Mouse (Mus musculus): ENCODE results near the gene Pgm3.
"Not testable (repeated sequence)": the region's sequence is repeated elsewhere in the genome, so short reads cannot be mapped to it uniquely, and the experiment has no call there.

The Pgm3 gene

DNA sequence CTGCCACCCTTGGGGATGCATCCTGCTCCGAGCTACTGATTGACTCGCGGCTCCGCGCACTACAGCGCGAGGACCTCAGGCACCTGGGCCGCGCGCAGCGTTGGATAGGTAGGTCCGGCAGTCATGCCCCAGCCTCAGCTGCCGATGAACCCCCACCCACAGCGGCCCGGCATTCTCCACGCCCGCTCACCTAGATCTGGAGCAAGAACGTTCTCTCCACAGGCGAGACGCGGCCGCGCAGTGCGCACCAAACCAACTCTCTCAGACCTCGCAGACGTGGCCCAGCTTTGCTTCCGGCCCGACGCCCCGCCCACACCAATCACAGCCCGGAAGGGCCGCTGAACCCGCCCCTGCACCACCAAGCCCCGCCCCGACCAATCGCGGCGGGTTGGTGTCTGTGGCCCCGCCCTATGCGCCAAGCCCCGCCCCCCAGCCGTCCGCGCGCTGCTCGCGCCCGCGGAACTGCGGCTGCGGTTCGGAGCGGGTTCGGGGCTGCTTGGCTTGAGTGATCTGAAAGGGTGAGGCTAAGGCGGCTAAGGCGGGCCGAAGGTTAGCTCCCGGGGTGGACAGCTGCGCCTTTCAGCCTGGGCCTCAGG lies at the start of gene Pgm3, which contains the start of gene Rwdd2a:
Pgm3 (minus strand) TSS at position 303 of the 596 bp plus-strand sequence.
Rwdd2a (plus strand) TSS at position 452 of the 596 bp plus-strand sequence.
- peak; percentile 92 to 95 for DNase-seq (ENCODE audit: low spot score in 2 of 2)

DNA sequence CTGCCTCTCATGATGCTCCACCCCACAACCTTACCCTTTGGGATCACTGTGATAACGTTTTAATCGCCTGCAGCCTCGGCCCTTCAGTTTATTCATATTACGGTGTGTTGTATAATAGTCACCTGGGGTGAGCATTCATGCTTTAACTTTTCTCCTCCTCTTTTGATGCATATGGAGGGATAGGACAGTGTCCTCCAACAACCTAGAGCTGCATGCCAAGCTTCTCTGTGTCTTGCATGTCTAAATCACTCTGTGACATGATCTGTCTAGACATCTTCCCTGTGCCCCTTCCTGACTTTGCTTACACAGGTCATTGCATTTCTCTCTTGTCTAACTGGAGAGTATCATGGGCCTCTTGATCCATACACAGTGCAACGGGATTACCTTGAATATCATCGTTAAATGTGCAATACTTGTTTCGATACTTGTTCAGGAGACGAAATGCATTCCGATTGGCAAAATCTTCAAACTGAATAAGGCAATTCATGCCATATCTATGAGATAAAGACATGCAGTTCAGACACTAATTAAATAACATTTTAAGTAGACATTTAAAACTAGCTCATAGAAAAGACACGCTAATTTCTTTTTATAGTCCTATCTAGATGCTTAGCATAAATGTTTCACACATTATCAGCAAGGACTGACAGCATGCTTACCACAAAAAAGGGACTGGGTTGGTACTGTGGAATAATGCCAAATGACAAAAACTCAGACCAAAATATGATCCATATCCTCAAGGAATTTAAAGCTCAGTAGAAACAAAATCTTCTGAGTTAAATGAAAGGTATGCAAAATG lies 47.9 kb upstream of the Pgm3 start:
- no peak for DNase-seq (ENCODE audit: low spot score in 2 of 2)

DNA sequence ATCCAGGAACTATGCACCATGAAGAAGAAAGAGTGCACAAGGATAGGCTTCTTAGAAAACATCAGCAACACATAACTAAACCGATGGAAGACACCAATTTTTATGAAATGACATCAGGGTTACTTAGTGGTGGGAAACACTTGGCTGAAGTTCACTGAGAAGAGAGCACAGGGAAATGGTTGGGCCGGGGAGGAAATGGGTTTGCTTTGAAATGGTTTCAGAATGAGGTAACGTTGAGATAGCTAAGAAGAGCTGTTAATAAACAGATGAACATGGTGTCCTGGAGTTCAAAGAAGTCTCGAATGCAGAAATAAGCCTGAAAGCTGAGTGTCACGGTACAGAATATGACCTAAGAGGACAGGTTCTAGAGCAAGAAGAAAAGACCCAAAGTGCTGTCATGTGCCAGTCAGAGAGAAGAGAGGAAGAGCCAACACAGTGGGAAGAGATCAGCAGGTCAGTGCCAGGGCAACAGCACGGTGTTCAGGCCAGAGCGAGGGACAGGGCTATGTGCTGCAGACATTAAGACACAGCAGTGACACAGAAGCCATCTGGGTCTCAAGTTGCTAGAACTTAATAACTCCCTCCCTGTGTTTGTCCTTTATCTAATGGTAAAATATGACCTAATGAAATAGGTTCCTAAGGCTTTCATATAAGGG lies 46.3 kb upstream of the Pgm3 start:
- DNase-seq (ENCODE audit: low spot score in 2 of 2), result no peak

DNA sequence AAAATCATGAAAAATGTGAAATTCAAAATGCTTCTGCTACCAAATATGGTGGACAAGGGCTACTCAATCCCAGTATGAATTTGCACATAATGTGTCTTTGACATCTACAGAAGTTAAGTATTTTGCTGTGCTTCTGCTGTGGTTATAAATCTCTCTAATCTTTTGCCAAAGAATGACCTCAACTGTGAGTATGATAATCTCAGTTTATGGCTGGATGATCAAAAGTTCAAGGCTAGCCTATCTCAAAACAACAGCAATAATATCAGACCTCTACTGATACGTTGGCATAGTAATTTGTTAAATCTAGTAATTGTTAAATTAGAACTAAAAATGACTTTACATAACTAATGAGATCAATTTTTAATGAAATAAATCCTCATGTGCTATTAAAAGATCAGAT lies 44.1 kb upstream of the Pgm3 start:
- DNase-seq (ENCODE audit: low spot score in 2 of 2), result no peak

DNA sequence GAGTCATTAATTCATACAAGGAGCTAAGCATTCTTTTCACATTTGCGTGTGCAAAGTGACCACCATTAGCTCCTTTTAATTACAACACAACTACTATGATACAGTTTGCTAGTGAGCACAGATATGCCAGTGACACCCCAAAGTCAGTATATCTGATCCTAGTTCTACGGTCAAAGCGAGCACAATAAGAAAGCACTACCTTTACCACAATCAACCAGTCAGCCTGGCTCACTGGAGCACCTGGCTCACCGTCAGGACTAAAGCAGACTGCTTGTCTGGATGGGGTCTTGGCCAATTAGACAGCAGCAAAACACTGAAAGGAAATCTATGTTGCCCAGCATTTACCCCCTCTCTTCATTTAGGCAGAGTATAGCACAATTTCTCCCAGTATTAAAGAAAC lies 40.4 kb upstream of the Pgm3 start:
- no peak for DNase-seq (ENCODE audit: low spot score in 2 of 2)

DNA sequence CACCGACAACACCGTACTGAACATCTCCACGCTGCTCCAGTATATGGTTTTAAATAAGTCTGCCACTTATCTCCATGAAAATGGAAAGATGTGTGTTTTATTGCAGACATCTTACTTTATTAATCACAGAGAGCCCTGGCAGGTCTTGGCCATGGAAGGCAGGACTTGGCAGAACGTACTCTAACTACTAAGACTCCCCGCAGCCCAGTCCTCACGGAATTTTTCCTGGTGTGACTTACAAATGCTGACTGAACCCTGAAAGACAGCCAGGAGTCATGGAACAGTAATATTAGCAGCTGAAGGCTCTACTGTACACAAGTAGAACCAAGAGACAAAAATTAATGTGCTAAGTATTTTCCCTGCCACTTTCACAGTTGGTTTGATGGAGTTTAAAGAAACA lies 34.1 kb upstream of the Pgm3 start:
- no peak for DNase-seq (ENCODE audit: low spot score in 2 of 2)

DNA sequence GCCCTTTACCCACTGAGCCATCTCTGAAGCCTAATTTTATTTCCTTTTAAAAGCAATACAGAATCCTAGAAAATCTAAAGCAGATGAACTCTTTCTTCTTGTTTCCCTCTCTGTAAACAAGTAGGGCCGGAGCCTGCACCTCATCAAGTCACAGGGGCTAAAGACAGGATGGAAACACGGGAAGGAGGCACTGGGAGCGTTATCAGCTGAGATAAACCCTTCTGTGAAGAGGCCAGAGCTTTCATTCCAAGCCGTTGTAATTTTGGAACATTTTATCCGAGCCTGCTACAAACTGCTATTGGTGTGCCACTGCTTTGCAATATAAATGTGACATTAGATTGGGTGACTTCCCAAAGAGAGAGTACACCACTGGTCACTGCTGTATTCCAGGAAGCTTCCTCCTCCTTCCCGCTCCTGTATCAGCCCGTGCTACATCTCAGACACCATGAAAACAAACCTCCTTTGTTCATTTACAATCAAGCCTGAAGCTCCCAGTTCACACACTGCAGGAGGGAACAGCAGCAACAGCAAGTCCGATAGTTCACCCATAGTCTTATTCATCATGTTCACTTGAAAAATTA lies 28.2 kb upstream of the Pgm3 start:
- no peak for DNase-seq (ENCODE audit: low spot score in 2 of 2)

DNA sequence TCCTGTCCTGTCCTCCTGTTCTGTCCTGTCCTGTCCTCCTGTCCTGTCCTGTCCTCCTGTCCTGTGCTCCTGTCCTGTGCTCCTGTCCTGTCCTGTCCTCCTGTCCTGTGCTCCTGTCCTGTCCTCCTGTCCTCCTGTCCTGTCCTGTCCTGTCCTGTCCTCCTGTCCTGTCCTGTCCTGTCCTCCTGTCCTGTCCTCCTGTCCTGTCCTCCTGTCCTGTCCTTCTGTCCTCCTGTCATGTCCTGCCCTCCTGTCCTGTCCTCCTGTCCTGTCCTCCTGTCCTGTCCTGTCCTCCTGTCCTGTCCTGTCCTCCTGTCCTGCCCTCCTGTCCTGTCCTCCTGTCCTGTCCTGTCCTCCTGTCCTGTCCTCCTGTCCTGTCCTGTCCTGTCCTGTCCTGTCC lies 25.3 kb upstream of the Pgm3 start:
- DNase-seq (ENCODE audit: low spot score in 2 of 2), result not testable (repeated sequence)

DNA sequence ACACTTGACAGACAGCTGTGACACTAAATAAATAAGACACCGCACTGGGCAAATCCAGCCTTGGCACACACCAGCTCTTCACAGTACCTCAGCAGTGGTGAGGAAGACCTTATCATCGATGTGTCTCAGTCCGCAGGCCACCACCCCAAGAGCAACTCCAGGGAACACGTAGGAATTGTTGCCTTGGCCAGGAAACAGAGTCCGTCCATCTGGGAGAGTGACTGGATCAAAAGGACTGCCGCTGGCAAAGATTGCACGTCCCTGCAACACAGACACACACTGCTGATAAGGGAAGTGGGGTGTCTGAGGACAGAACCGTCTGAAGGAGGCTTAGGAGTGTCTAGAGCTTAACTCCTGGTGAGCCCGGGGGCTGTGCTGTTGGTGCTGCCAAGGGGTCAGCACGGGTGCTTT lies 22.7 kb upstream of the Pgm3 start:
- DNase-seq (ENCODE audit: low spot score in 2 of 2), result not testable (repeated sequence)

DNA sequence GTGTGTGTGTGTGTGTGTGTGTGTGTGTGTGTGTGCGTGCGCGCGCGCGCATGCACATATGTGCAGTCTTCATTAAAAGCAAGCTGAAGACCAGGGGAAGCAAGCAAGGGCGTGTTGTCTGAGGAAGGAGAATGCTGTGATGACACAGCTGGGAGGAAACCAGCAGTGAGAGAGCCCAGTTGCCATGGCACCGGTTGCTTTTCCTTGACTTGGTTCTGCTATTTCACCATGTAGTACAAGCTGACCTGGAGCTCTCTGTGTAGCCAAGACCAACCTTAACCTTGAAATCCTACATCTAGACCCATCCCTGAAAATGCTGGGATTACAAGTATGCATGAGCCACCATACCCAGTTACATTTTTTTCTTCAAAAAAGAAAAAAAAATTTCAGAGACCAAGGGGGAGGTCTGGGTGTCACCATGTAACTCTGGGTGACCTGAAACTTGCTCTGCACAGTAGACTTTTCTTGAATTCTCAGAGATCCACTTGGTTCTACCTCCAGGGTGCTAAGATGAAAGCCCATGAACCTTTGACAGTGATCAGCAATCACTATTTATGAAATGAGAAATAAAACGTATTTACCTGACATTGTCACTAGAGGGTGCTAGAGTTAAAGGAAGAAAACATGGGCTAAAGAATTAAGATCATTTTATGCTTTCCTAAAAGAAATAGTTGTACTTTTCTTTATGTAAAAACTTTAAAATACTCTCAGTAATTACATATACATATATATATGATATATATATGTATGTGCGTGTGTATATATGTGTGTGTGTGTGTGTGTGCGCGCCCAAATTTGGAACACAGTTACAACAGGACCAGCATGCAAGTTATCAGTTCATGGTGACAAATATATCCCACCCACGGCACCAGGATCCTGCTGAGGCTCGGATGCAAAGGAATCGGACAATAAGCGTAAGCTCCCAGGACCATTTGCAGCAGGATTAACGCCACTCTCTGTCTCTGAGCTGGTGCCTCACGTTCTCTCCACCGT lies 21.3 kb upstream of the Pgm3 start:
- DNase-seq (ENCODE audit: low spot score in 2 of 2), result peak; percentile 48 to 62

DNA sequence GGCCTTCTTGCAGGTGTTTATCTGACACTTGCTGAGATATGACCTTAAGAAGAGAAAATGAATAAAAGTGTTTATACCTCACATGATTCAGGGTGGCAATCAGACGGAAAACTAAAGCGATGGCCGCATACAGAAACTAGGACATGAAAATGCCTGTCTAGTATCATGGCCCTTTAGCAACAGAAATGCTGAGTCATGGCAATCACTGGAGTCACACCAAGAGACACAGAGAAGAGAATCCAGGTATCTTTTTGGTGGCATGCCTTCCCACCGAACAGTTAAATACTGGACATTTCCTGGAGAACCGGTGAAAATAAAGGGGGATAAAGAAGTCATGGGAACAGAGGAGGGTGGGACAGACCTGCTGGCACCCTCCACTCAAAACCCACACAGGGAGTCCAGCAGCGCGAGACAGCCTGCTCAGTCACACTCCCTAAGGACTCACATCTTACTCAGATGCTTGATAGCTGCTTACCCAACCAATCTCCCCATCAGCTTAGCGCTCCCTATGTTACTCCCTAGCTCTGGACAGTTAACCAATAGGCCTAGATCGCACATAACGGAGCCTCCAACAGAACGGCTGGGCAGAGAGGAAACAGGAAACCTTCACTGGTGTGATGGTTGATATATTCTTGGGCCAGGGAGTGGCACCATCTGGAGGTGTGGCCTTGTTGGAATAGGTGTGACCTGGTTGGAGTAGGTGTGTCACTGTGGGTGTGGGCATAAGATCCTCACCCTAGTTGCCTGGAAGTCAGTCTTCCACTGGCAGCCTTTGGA lies 15.6 kb upstream of the Pgm3 start:
- DNase-seq (ENCODE audit: low spot score in 2 of 2), result no peak

DNA sequence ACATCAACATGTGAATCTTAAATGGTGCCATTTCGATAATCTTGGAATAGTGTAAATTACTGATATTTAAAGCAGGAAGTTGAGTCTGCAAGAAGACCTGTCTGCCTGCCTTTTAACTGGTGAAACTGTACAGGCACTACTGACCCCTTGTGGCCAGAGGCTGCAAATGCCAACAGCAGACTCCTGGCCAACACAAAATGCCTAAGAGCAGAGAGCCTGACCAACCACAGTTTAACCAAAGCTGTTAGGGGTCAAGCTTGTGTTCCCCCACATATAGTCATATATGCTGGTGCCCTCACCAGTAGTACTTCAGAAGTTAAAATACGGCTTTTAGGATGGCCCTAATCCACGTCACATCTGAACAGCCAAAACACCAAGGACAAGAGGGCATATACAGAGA lies 12.1 kb upstream of the Pgm3 start:
- DNase-seq (ENCODE audit: low spot score in 2 of 2), result peak in 1 of 2 experiments; percentile 59

DNA sequence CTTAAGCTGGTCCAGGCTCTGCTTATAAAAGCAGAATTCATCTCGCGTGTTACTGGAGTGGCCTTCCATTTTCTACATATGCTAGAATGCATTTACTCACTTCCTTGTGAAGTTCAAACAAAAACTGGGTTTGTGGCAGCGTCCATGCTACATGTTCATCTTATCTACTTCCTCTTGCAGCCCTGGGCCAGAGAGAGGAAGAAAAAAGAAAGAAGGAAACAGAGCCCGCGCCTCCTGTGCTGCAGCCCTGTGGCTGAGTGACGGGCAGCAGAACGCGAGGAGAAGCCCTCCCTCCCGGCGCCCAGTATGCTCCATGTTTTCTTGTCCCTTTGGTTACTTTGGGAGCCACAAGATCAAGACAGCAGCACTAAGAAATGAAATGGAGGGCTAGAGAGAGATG lies 8.0 kb upstream of the Pgm3 start:
- DNase-seq (ENCODE audit: low spot score in 2 of 2), result no peak

DNA sequence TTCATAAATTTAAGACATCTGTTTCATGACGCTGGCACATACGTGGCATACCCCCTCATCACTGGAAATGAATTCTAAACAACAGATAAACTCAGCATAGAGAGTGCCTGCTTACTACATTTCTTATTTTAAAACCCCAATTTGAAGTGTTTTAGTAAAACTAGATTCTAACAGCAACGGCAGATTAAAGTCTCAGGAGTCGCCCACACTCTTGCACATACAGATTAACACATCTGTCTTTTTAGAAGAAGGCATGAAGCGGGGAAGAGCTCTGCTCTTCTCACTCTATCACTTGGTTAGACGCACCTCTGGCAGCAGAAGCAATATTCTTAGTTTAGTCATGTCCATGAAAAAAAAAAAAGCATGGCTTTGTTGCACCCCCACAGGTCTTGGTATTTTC lies 3.5 kb upstream of the Pgm3 start:
- no peak for DNase-seq (ENCODE audit: low spot score in 2 of 2)

DNA sequence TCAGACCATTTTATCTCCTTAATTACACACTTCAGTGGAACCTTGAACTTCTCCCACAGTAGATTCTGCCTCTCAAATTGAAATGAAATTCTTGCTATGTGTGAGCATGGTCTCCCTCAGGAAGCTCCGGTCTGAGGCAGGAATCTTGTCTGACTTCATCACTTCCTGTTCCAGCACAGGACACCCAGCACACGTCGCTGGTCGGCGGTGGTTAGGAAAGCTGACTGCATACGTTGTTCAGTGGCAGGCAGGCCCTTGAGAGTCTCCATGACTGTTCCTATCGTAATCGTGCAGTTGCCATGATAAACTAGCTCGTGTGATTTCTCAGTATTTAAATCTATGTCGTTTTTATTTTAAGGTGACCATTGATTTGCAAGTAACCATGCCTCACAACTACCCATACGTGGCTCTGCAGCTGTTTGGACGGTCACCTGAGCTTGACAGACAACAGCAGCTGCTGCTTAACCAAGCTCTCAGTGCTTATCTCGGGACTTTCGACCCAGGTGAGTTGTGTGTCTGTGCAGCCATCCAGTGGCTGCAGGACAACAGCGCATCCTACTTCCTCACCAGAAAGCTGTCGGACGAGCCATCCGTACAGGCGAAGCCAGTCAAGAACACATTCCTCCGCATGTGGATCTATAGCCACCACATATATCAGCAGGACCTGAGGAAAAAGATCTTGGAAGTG lies 2.1 kb upstream of the Pgm3 start:
- no peak for DNase-seq (ENCODE audit: low spot score in 2 of 2)

DNA sequence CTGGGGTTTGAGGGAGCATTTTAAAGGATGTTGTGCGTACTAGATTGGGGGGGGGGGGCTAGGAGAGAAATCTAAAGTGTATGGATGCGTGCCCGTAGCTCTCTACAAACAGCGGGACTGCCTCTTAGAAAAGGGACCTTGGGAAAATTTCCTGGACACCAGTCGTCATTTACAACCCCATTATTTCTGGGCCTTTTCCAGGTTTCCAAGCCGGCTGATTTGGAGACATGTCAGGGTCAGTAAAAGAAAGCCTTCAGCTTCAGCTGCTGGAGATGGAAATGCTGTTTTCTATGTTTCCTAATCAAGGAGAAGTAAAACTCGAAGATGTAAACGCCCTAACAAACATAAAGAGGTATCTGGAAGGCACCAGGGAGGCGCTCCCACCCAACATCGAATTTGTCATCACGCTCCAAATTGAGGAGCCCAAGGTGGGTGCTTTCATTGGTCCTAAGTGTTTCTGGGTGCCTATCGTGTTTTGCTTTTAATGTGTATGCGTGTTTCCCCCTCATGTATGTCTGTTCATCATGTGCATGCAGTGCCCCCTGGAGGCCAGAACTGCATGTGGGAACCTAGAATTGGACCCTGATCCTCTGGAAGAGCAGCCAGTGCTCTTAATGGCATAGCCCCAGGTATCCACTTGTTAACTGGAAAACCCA lies 1.1 kb upstream of the Pgm3 start:
- peak; percentile 71 to 76 for DNase-seq (ENCODE audit: low spot score in 2 of 2)

DNA sequence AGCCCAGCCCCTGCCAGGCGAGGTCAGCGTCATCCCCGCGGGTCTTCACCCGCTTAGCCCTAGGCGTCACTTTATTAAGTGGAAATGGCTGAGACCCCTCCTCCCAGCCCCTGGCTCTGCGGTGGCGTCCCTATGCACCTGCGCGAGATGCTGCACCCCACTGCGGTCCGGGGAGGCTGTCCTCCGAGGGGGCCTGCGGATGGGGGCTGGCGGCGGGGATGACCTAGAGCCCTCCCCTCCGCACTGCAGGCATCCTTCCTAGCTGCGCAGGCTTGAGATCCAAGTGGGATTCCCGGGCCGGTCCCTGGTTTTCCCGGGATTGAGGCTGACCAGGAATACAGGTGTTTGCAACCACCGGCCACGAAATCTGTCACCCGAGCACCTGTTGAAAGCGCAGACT lies 554 bp upstream of the Pgm3 start:
- peak in 1 of 2 experiments; percentile 36 for DNase-seq (ENCODE audit: low spot score in 2 of 2)

DNA sequence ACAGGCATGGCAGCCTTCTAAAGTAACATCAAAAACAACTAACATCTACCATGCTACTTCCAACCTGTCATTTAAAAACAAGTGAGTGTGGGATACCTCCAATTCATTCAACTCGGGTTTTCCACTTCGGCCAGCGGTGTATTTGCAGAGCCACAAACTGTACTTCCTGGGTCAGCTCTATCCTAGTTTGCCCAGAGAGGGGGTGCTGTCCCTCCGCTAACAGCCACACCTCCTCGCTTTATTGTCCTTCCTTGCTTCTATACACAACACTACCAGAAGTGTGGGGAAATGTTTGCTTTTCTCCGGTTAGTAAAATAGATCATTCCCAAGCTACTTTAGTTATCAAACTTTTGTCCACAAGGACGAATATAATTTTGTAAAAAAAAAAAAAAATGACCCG lies 696 bp downstream of the Pgm3 start:
- no peak for DNase-seq (ENCODE audit: low spot score in 2 of 2)

DNA sequence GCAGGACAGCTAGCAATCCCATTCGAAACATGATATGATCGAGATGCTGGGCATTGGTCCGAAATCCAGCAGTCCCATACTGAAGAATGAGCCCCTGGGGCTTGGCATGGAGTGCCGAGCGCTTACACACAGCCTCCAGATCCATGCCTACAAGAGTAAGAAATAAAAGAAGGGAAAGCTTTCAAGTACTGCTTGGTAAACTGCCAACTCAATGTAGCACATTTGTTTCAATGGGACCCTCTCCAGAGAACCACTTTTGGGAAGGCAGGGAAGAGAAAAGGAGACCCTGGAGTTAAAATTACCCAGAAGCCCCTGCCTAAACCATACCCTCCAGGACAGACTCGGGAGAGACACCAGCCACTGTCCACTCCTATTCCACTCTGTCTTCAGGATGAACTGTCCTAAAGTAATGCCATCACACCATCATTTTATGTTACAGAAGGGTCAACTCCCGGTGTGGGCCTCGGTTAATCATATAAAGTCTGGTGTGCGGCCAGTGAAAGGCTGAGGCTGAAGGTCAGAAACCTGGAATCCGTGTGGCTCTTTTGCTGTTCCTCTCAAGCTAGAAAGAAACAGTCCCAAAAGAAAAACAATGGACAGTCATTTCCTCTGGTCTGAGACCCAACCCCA lies 1.3 kb downstream of the Pgm3 start:
- no peak for DNase-seq (ENCODE audit: low spot score in 2 of 2)
